Mouse (Mus musculus): ENCODE results near the gene Oxt. TPM values are rescaled to one million over a fixed set of nuclear protein-coding genes. Genes with fewer than 3 reads are reported as not detected.
A peak's percentile ranks its signal among the peaks of the same experiment; 100 is the strongest.

Gene Oxt
- total RNA-seq, 4 experiments from 2014 or later: 0.78 to 8.8 (median 2.9) TPM

GRCm38 (mm10) chr2:130578148-130578547, 2.2 kb downstream of the Oxt start:
- DNase-seq (ENCODE audit: low spot score in 2 of 2): peak in 1 of 2 experiments; percentile 72

GRCm38 (mm10) chr2:130579791-130580190, 3.8 kb downstream of the Oxt start:
- no peak for DNase-seq (ENCODE audit: low spot score in 2 of 2)

- DNase-seq (ENCODE audit: low spot score in 2 of 2): no peak
These were observed 5.2 kb downstream of the Oxt start for GRCm38 (mm10) chr2:130581201-130581600.

GRCm38 (mm10) chr2:130582552-130582951, 6.6 kb downstream of the Oxt start, which contains the start of gene Avp:
Gene Avp (minus strand): TSS chr2:130582554.
- no peak for DNase-seq (ENCODE audit: low spot score in 2 of 2)

GRCm38 (mm10) chr2:130583902-130584560, 8.1 kb downstream of the Oxt start:
- no peak for DNase-seq (ENCODE audit: low spot score in 2 of 2)

GRCm38 (mm10) chr2:130586016-130586415, 10.0 kb downstream of the Oxt start:
- peak in 1 of 2 experiments; percentile 56 for DNase-seq (ENCODE audit: low spot score in 2 of 2)

- no peak for DNase-seq (ENCODE audit: low spot score in 2 of 2)
These were observed 12.4 kb downstream of the Oxt start for GRCm38 (mm10) chr2:130588373-130588772.

GRCm38 (mm10) chr2:130589157-130589556, 13.2 kb downstream of the Oxt start:
- DNase-seq (ENCODE audit: low spot score in 2 of 2): no peak

- DNase-seq (ENCODE audit: low spot score in 2 of 2): no peak
These were observed 13.8 kb downstream of the Oxt start for GRCm38 (mm10) chr2:130589761-130590160.

- no peak for DNase-seq (ENCODE audit: low spot score in 2 of 2)
These were observed 15.0 kb downstream of the Oxt start for GRCm38 (mm10) chr2:130591016-130591415.

GRCm38 (mm10) chr2:130595596-130595995, 19.6 kb downstream of the Oxt start:
- DNase-seq (ENCODE audit: low spot score in 2 of 2): no peak

GRCm38 (mm10) chr2:130597601-130598010, 21.6 kb downstream of the Oxt start:
- no peak for DNase-seq (ENCODE audit: low spot score in 2 of 2)

GRCm38 (mm10) chr2:130598399-130598798, 22.4 kb downstream of the Oxt start:
- no peak for DNase-seq (ENCODE audit: low spot score in 2 of 2)

- no peak for DNase-seq (ENCODE audit: low spot score in 2 of 2)
These were observed 26.2 kb downstream of the Oxt start for GRCm38 (mm10) chr2:130602195-130602594.

GRCm38 (mm10) chr2:130613091-130613490, 37.1 kb downstream of the Oxt start:
- DNase-seq (ENCODE audit: low spot score in 2 of 2): no peak

GRCm38 (mm10) chr2:130618972-130619371, 43.0 kb downstream of the Oxt start:
- no peak for DNase-seq (ENCODE audit: low spot score in 2 of 2)

Small RNA genes lying within 50 kb of the gene (microRNA-seq; reads per million reads assigned to microRNA genes)
- gene Gm23876: 0 reads per million in 2 experiments

Other genes with a start within 250 kb of the Oxt start
- gene Cpxm1, start 178.6 kb upstream of the Oxt start, total RNA-seq (2022): 1 to 10 TPM; 6.9 to 9.2 (median 7.9) TPM
- gene Gm28372, start 170.9 kb upstream of the Oxt start, total RNA-seq (2022): not detected
- not detected for gene 1700020A23Rik, start 170.9 kb upstream of the Oxt start, total RNA-seq (2022)
- not detected for gene Tmem239, start 169.7 kb upstream of the Oxt start, total RNA-seq (2022)
- 10 to 100 TPM; 67.2 to 90.4 (median 76.7) TPM for gene Vps16, start 151.8 kb upstream of the Oxt start, total RNA-seq (2022)
- gene Pced1a, start 151.5 kb upstream of the Oxt start, total RNA-seq (2022): 10 to 100 TPM; 23.1 to 29.9 (median 24.1) TPM
- 100 to 1,000 TPM; 217 to 237 (median 225) TPM for gene Ptpra, start 125.9 kb upstream of the Oxt start, total RNA-seq (2022)
- 10 to 100 TPM; 70.7 to 79.2 (median 72.7) TPM for gene Mrps26, start 12.4 kb upstream of the Oxt start, total RNA-seq (2022)
- 10 to 100 TPM in 2 of 4 experiments, 1 to 10 TPM in 2; 5.0 to 23.8 (median 11.3) TPM for gene Avp, start 6.4 kb downstream of the Oxt start, total RNA-seq (2022)
- gene Fastkd5, start 53.9 kb downstream of the Oxt start, total RNA-seq (2022): 1 to 10 TPM; 6.5 to 9.2 (median 7.3) TPM
- gene Ubox5, start 53.9 kb downstream of the Oxt start, total RNA-seq (2022): 10 to 100 TPM; 11.7 to 14.7 (median 12.5) TPM
- gene Lzts3, start 66.6 kb downstream of the Oxt start, total RNA-seq (2022): 100 to 1,000 TPM; 186 to 214 (median 199) TPM
- 100 to 1,000 TPM; 106 to 118 (median 114) TPM for gene Ddrgk1, start 88.5 kb downstream of the Oxt start, total RNA-seq (2022)
- 10 to 100 TPM; 35.7 to 41.7 (median 38.3) TPM for gene Itpa, start 91.4 kb downstream of the Oxt start, total RNA-seq (2022)
- 1 to 10 TPM; 4.2 to 6.6 (median 4.9) TPM for gene Slc4a11, start 121.3 kb downstream of the Oxt start, total RNA-seq (2022)